Mouse (Mus musculus) olfactory bulb, adult 2 months (tissue): ENCODE data around the gene Minos1. TPM values are rescaled to one million over a fixed set of nuclear protein-coding genes. Genes with fewer than 3 reads are reported as not detected.

Experiments used
- H3K27ac ChIP-seq: fragments of 200-500 bp; 2 replicates; pipeline ENCODE4 v1.5.1; 2012; ENCODE audit warnings: low read depth, low read length; ENCODE audit not compliant: insufficient read depth
- H3K4me1 ChIP-seq: fragments of 200-500 bp; 2 replicates; pipeline ENCODE4 v1.6.1; 2012; ENCODE audit warnings: low read length; ENCODE audit not compliant: control insufficient read depth, insufficient read depth
- H3K4me3 ChIP-seq: fragments of 200-500 bp; 2 replicates; pipeline ENCODE4 v1.5.1; 2012; ENCODE audit warnings: mild to moderate bottlenecking, low read depth, low read length, moderate library complexity; ENCODE audit not compliant: insufficient read depth
- CTCF ChIP-seq: fragments of 200-500 bp; IDR thresholded peaks from 2 replicates; pipeline ENCODE4 v1.5.1; 2012; ENCODE audit warnings: low read depth, mild to moderate bottlenecking, low read length, moderate library complexity; ENCODE audit not compliant: insufficient read depth
- POLR2A ChIP-seq: fragments of 200-500 bp; IDR thresholded peaks from 2 replicates; pipeline ENCODE4 v1.6.1; 2012; ENCODE audit warnings: mild to moderate bottlenecking, low read depth, low read length, moderate library complexity; ENCODE audit not compliant: insufficient read depth
- WGBS: fragments of 180-500 bp; shearing (Covaris S2); methylation state at CpG from one replicate; pipeline ENCODE4 v1.1.7; 2018; 5-methylcytosine and 5-hydroxymethylcytosine counted together
- polyA plus RNA-seq: library from polyadenylated mRNA; stranded (reverse); fragments of >200 nt; gene quantifications from 2 replicates; pipeline ENCODE4 v1.2.4, GENCODE M21; 2012; ENCODE audit warnings: low replicate concordance; ENCODE audit not compliant: missing spikeins, insufficient read depth, insufficient read length

The Minos1 gene
- polyA plus RNA-seq, 1 experiment = not detected

DNA sequence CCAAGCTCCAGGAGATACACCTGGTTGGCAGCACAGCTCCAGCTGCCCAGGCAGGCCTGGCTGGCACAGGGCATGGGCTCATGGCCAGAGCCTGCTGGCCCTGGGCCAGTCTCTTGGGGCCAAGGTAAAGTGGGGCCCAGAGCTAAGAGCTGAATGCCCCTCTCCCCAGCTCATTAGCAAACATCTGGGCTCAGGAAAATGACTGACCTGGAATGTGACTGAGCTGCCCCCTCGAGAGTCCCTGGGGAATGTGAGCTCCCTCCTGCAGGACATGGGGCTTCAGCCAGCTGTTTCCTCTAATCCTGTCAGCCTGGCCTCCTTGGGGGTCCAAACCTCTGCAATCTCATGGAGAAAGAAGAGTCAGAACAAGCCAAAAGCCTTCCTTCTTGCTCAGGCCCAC lies 35.5 kb downstream of the Minos1 start:
- WGBS = 58% methylated on average over 1 of the region's 1 CpGs
- Histone ChIP-seq H3K4me3 (no peak overlapping the region), H3K27ac (no peak overlapping the region), H3K4me1 (peaks cover 14% of the 10 kb centered on the region)
- TF ChIP-seq POLR2A = no peak
- TF ChIP-seq CTCF = no peak

DNA sequence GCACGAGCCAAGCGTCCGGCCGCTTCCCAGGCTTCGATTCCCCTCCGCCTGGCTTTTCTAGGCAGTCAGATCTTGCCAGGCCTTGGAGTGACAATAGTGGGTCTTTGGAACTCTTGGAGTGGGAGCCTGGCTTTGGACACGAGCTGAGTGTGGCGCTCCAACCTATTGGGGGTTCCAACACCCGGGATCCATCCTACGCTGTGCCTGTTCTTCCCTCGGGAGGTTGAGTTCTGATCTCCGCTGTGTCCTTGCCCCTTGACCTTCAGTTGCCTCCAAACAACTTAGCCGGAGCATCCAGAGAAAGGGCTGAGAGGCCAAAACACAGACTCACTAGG lies 37.8 kb downstream of the Minos1 start:
- Histone ChIP-seq H3K27ac (no peak overlapping the region), H3K4me3 (peak overlapping the region; percentile 45), H3K4me1 (peaks cover 14% of the 10 kb centered on the region)
- TF ChIP-seq POLR2A (no peak), CTCF (no peak)
- 38% methylated on average over 13 of the region's 13 CpGs for WGBS

DNA sequence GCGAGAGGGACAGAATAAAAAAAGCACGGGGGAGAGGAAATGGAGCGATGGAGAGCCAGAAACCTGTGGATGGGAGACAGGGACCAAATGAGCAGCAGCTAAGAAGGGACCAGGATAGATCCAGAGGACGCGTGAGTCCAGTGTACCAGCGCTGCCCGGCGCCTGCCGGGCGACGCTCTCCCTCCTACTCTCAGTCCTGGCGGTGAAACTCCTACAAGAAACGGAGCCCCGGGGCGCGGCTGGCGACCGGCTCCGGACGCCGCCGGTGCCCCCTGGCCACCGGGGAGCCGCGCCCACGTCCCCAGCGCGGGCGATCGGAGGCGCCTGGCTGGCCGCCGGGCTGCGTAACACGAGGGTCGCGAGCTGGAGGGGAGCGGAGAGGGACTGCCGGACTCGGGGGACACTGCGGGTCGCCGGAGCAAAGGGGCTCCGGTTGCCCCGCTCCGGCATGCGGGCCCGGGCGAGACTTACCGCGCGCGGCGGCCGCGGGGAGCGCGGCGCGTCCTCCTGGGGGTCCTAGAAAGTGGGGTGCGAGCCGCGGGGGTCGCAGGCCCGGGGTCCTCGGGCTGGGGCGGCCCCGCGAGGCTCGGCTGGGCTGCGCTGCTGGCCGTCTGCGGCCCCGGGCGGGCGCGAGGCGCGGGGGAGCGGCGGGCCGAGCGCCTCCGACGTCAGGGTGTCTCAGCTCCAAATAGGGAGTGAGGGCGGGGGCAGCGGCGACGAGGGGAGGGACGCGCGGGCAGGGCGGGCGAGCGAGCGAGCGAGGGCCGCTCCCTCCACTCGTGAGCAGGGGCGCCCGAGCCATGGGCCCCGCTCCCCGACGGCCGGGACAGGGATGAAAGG lies 38.3 kb downstream of the Minos1 start, which contains the start of gene Nbl1:
Gene Nbl1 (minus strand): TSS at position 638 of the 840 bp plus-strand sequence.
- Histone ChIP-seq H3K4me3 (peak within 1 kb of the TSS; percentile 45), H3K27ac (no peak within 1 kb of the TSS), H3K4me1 (peaks cover 14% of the 10 kb centered on the region)
- WGBS = under 1% methylated on average over 93 of the region's 105 CpGs
- 0 out of 2 replicates have a peak, but pooled peaks have one; percentile 7 for TF ChIP-seq POLR2A
- TF ChIP-seq CTCF = no peak

DNA sequence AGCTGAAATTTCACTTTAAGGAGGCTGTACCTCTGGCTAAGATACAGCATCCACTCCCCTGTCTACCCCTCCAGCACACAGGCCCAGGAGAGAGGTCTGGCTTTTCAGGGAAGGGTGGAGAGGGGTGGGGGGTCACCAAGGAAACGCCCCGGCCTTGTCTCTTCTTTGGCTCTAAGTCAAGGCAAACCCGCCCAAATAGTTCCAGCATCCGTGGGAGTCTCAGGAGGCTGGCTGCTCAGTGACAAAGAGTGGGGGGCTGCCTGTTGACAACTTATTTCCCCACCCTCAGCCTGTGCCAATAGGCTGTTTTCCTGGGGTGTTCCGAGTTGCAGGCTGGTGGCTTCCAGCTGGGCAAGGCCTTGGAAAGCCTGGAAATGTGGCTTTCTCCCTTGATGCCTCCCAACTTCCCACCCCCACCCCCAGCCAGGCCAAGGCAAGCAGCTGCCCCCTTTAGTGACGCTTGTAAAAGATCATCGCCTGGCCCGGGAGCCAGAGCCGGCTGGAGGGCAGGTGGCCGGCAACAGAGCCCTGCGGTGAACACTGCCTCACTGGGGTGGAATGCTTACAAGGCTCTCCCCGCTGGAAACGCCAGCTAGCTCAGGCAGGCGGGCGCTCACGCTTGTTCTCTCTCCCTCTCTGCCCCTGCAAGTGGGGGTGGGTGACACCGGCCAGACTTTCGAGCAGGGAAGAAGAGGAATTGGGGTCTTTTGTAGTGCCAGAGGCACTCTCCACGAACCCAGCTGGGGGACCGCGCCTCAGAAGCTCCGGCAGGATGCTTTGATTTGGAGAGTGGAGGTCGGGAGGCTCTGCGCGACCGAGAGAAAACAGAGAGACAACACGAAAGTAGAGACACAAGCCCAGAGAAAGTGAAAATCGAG lies 39.2 kb downstream of the Minos1 start:
- TF ChIP-seq CTCF (no peak), POLR2A (no peak)
- 7% methylated on average over 28 of the region's 28 CpGs for WGBS
- Histone ChIP-seq H3K4me1 (peaks cover 14% of the 10 kb centered on the region), H3K4me3 (peak overlapping the region; percentile 45), H3K27ac (no peak overlapping the region)

DNA sequence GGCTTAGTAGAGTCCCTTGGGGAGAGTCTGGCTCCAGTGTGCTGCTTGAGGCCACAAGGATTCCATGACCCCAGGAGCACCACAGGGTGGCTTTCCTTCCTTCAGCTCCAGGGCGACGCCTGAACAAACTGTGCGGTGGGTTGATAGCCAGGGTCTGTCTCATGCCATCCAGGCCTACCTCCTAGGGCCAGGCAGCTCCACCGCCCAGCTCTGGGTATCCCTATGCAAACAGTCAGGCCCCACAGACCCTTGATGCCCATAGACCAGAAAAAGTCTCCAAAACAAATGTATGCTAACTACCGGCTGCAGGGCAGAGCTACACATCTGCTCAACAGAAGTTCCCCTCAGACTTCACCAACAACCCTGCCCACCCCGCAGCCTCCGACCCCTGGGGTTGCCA lies 39.8 kb downstream of the Minos1 start:
- TF ChIP-seq POLR2A (no peak), CTCF (no peak)
- WGBS = 73% methylated on average over 7 of the region's 7 CpGs
- Histone ChIP-seq H3K4me1 (peaks cover 14% of the 10 kb centered on the region), H3K27ac (no peak overlapping the region), H3K4me3 (no peak overlapping the region)

DNA sequence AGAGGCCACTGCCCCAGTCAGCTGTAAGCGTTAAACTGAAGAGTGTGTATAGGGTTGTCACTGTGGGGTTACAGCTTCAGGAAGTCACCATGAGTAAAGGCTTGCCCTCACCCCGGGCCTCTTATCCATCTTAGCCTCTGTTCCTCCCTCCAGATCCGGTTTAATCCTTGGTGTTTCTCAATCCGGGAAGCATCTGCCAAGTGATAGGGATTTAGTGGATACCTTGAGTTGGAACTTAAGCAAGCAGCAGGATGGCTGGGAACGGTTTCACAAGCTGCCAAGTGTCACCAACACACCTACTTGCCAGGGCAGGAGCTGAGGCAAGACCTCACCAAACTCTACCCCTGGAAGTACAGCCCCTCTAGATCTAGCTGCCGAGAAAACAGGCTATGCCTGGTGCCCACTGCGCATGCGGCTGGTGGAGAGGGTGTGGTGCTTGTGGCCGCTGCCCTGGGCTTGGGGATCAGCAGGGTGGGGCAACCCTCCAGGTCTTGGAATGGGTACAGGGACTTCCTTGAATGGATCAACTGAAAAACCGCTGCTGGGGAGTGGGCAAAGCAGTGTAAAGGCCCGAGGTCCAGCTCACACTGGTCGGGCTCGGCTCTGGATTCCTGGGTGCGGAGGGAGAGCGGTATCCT lies 40.5 kb downstream of the Minos1 start:
- TF ChIP-seq POLR2A = no peak
- no peak overlapping the region for H3K27ac ChIP-seq
- H3K4me3 ChIP-seq = no peak overlapping the region
- 82% methylated on average over 15 of the region's 15 CpGs for WGBS
- H3K4me1 ChIP-seq = peaks cover 14% of the 10 kb centered on the region

DNA sequence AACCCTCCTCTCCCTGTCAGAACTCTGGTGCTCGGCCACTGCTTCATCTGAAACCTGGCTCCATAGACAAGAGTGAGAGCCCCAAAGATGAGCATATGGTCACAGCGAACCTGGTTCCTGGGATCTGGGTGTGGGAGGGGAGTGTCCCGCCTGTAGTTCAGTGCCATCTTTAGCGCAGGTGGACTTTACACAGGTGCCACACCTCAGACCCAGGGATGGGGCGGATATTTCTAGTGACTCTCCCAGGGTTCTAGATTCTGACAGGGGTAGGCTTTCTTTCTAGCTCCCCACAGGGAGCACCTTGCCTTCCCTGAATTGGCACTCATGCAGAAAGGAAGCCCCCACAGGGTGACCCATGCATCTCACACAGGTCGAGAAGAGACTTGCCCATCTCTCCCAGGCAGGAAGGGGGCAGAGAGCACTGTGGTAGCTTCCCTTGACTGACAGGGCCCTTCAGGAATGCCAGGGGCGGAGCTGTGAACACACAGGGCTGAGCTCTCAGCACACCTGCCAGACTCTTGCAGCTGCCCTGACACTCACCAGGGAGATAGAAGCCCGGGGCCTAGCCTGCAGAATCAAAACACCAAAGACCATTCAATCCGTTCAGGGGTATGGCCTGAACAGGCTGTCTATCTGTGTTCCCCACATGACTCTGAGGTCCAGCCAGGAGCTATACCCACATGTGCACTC lies 41.8 kb downstream of the Minos1 start:
- H3K27ac ChIP-seq = no peak overlapping the region
- H3K4me3 ChIP-seq = no peak overlapping the region
- WGBS = 84% methylated on average over 9 of the region's 9 CpGs
- peaks cover 14% of the 10 kb centered on the region for H3K4me1 ChIP-seq
- TF ChIP-seq POLR2A (no peak; the same call in 1 of the 2 replicates), CTCF (no peak)

DNA sequence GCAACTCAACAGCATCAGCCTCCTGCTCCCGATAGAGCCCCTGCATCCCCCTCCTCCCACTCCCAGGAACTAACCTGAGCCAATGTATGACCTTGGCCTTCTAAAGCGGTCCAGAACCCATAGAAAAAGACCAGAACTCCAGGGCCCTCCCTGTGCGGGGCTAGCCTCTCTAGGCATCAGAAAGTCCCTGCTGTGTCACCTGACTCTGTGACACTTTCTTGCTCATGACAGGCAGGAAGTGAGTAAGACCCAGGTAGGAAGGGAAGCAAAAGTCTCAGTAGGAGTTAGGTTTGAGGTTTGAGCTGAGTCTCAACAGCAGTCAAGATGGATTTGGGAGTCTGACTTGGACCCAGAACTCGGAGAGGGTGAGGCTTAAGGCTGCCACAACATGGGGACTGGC lies 43.9 kb downstream of the Minos1 start:
- TF ChIP-seq POLR2A (no peak), CTCF (no peak)
- no peak overlapping the region for H3K27ac ChIP-seq
- H3K4me3 ChIP-seq = no peak overlapping the region
- peaks cover 18% of the 10 kb centered on the region for H3K4me1 ChIP-seq
- 88% methylated on average over 4 of the region's 4 CpGs for WGBS

DNA sequence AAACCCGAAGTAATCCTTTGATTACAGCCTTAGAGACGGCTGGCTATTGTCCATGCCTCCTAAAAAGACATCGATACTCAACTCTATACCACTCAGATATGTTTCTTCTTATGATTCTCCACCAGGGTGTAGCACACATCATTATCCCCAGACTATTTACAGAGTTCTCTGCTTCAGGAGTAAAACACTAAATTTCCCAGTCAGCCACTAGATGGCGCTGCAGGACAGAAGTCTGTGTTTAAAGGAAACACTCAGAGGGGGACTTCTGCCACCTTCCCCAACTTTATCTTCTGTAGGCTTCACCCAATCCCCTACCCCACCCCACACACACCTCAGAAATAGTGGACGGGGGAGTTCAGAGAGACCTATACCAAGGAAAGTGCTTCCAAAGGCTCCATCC lies 44.9 kb downstream of the Minos1 start:
- H3K27ac ChIP-seq = no peak overlapping the region
- H3K4me3 ChIP-seq = no peak overlapping the region
- 13% methylated on average over 5 of the region's 5 CpGs for WGBS
- TF ChIP-seq POLR2A (no peak), CTCF (0 out of 2 replicates have a peak, but pooled peaks have one; percentile 8)
- peaks cover 11% of the 10 kb centered on the region for H3K4me1 ChIP-seq
